Mouse (Mus musculus): ENCODE results near the gene Scgb1c1. TPM values are rescaled to one million over a fixed set of nuclear protein-coding genes. Genes with fewer than 3 reads are reported as not detected.

Gene Scgb1c1
- total RNA-seq, 4 experiments from 2014 or later: not detected

- no peak for DNase-seq (ENCODE audit: low spot score in 2 of 2)
Observed at GRCm38 (mm10) chr7:140840750-140841735, 4.3 kb upstream of the Scgb1c1 start.

GRCm38 (mm10) chr7:140843806-140844205 lies 1.5 kb upstream of the Scgb1c1 start:
- DNase-seq (ENCODE audit: low spot score in 2 of 2): no peak

GRCm38 (mm10) chr7:140845683-140846082 lies 336 bp downstream of the Scgb1c1 start:
- DNase-seq (ENCODE audit: low spot score in 2 of 2): no peak

- no peak for DNase-seq (ENCODE audit: low spot score in 2 of 2)
Observed at GRCm38 (mm10) chr7:140846676-140847075, 1.3 kb downstream of the Scgb1c1 start.

- DNase-seq (ENCODE audit: low spot score in 2 of 2): no peak
Observed at GRCm38 (mm10) chr7:140847755-140848580, 2.6 kb downstream of the Scgb1c1 start, which contains the start of gene Odf3. Gene Odf3 (plus strand): TSS chr7:140847805.

- DNase-seq (ENCODE audit: low spot score in 2 of 2): no peak
Observed at GRCm38 (mm10) chr7:140848591-140848990, 3.2 kb downstream of the Scgb1c1 start.

GRCm38 (mm10) chr7:140851916-140852315 lies 6.6 kb downstream of the Scgb1c1 start:
- DNase-seq (ENCODE audit: low spot score in 2 of 2): no peak

- no peak for DNase-seq (ENCODE audit: low spot score in 2 of 2)
Observed at GRCm38 (mm10) chr7:140853386-140853785, 8.0 kb downstream of the Scgb1c1 start.

GRCm38 (mm10) chr7:140854483-140854882 lies 9.1 kb downstream of the Scgb1c1 start:
- no peak for DNase-seq (ENCODE audit: low spot score in 2 of 2)

- DNase-seq (ENCODE audit: low spot score in 2 of 2): no peak
Observed at GRCm38 (mm10) chr7:140855181-140855580, 9.8 kb downstream of the Scgb1c1 start.

- DNase-seq (ENCODE audit: low spot score in 2 of 2): peak; percentile 84 to 87
Observed at GRCm38 (mm10) chr7:140855860-140856784, 10.8 kb downstream of the Scgb1c1 start, which contains the start of gene Gm45785. Gene Gm45785 (minus strand): TSS chr7:140856331.

- peak; percentile 84 to 85 for DNase-seq (ENCODE audit: low spot score in 2 of 2)
Observed at GRCm38 (mm10) chr7:140856785-140857549, 11.6 kb downstream of the Scgb1c1 start, which contains the start of gene Ric8a. Gene Ric8a (plus strand): TSS chr7:140856957.

- DNase-seq (ENCODE audit: low spot score in 2 of 2): no peak
Observed at GRCm38 (mm10) chr7:140857550-140858505, 12.5 kb downstream of the Scgb1c1 start, which contains the start of gene Bet1l. Gene Bet1l (minus strand): TSS chr7:140857577.

- DNase-seq (ENCODE audit: low spot score in 2 of 2): no peak
Observed at GRCm38 (mm10) chr7:140858746-140859145, 13.4 kb downstream of the Scgb1c1 start.

- DNase-seq (ENCODE audit: low spot score in 2 of 2): no peak
Observed at GRCm38 (mm10) chr7:140859997-140860396, 14.7 kb downstream of the Scgb1c1 start.

- DNase-seq (ENCODE audit: low spot score in 2 of 2): no peak
Observed at GRCm38 (mm10) chr7:140860728-140861127, 15.4 kb downstream of the Scgb1c1 start.

- no peak for DNase-seq (ENCODE audit: low spot score in 2 of 2)
Observed at GRCm38 (mm10) chr7:140864761-140865160, 19.4 kb downstream of the Scgb1c1 start.

- DNase-seq (ENCODE audit: low spot score in 2 of 2): no peak
Observed at GRCm38 (mm10) chr7:140874224-140874623, 28.9 kb downstream of the Scgb1c1 start.

GRCm38 (mm10) chr7:140877364-140877763 lies 32.0 kb downstream of the Scgb1c1 start:
- DNase-seq (ENCODE audit: low spot score in 2 of 2): no peak

All from layer of hippocampus, adult 8-10 months (tissue).